Mouse (Mus musculus): ENCODE measurements around the gene Slc25a36. TPM values are rescaled to one million over a fixed set of nuclear protein-coding genes. Genes with fewer than 3 reads are reported as not detected.

Slc25a36 gene
- polyA plus RNA-seq, 1 experiment from 2014 or later: 78.2 TPM

GRCm38 (mm10) chr9:97041633-97042032 lies 69.3 kb downstream of the Slc25a36 start:
- Histone ChIP-seq H3K27ac (replicated peaks in 1 of 2; ENCODE audit: control insufficient read depth in 1 of 2, insufficient read depth in 1 of 2, low read depth in 2 of 2, low read length in 2 of 2) (no peak overlapping the region), H3K9me3 (ENCODE audit: control insufficient read depth, low read length) (no peaks in the 10 kb centered on the region), H3K4me2 (ENCODE audit: low read length) (no peak overlapping the region), H3K4me3 (ENCODE audit: control insufficient read depth in 1 of 2, insufficient read depth in 1 of 2, low read depth in 1 of 2, low read length in 2 of 2) (no peak overlapping the region), H3K4me1 (ENCODE audit: control insufficient read depth in 2 of 2, insufficient read depth in 2 of 2, low read length in 2 of 2) (peaks cover 0 to 3% of the 10 kb centered on the region in 2 experiments; a peak in 1 of 4 replicates), H3K36me3 (ENCODE audit: control insufficient read depth, insufficient read depth, low read length) (no peaks in the 10 kb centered on the region), H3K27me3 (ENCODE audit: control insufficient read depth, insufficient read depth, low read length) (no peaks in the 10 kb centered on the region), H3K9ac (ENCODE audit: low read length) (no peak overlapping the region)
- WGBS: 59% methylated on average over 8 of the region's 8 CpGs
- ATAC-seq (ENCODE audit: insufficient number of reproducible peaks, insufficient read depth, low FRiP score, low read depth): no peak

DNA sequence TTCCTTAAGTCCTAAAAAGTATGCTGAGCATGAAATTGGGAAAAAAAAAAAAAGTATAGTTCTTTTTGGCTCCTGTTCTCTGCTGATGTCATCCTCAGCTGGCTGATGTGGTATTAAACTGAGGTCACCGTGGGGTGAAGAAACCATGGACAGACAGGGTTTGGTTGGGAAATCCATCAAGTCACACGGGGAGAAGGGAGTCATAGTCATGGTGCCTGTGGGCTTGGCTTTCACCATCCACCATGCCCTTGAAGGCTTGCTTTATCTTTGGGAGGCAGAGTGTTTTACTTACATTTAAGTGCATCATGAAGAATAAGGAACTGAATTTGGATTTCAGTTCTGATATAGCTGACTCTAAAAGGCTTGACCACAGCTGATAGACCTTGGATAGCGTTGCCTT lies 72.9 kb downstream of the Slc25a36 start:
- H3K9me3 ChIP-seq (ENCODE audit: control insufficient read depth, low read length): no peaks in the 10 kb centered on the region
- H3K27ac ChIP-seq (replicated peaks in 1 of 2; ENCODE audit: control insufficient read depth in 1 of 2, insufficient read depth in 1 of 2, low read depth in 2 of 2, low read length in 2 of 2): no peak overlapping the region
- ATAC-seq (ENCODE audit: insufficient number of reproducible peaks, insufficient read depth, low FRiP score, low read depth): no peak
- no peaks in the 10 kb centered on the region for H3K36me3 ChIP-seq (ENCODE audit: control insufficient read depth, insufficient read depth, low read length)
- H3K9ac ChIP-seq (ENCODE audit: low read length): no peak overlapping the region
- H3K4me3 ChIP-seq (ENCODE audit: control insufficient read depth in 1 of 2, insufficient read depth in 1 of 2, low read depth in 1 of 2, low read length in 2 of 2): no peak overlapping the region
- H3K4me2 ChIP-seq (ENCODE audit: low read length): no peak overlapping the region
- peaks cover 0 to 3% of the 10 kb centered on the region in 2 experiments; a peak in 1 of 4 replicates for H3K4me1 ChIP-seq (ENCODE audit: control insufficient read depth in 2 of 2, insufficient read depth in 2 of 2, low read length in 2 of 2)
- WGBS: 78% methylated on average over 3 of the region's 3 CpGs
- H3K27me3 ChIP-seq (ENCODE audit: control insufficient read depth, insufficient read depth, low read length): no peaks in the 10 kb centered on the region

- Histone ChIP-seq H3K9ac (ENCODE audit: low read length) (no peak overlapping the region), H3K4me2 (ENCODE audit: low read length) (no peak overlapping the region), H3K27ac (replicated peaks in 1 of 2; ENCODE audit: control insufficient read depth in 1 of 2, insufficient read depth in 1 of 2, low read depth in 2 of 2, low read length in 2 of 2) (no peak overlapping the region), H3K4me3 (ENCODE audit: control insufficient read depth in 1 of 2, insufficient read depth in 1 of 2, low read depth in 1 of 2, low read length in 2 of 2) (no peak overlapping the region), H3K4me1 (ENCODE audit: control insufficient read depth in 2 of 2, insufficient read depth in 2 of 2, low read length in 2 of 2) (peaks cover 0 to 3% of the 10 kb centered on the region in 2 experiments; a peak in 1 of 4 replicates), H3K9me3 (ENCODE audit: control insufficient read depth, low read length) (no peaks in the 10 kb centered on the region), H3K36me3 (ENCODE audit: control insufficient read depth, insufficient read depth, low read length) (no peaks in the 10 kb centered on the region), H3K27me3 (ENCODE audit: control insufficient read depth, insufficient read depth, low read length) (no peaks in the 10 kb centered on the region)
- ATAC-seq (ENCODE audit: insufficient number of reproducible peaks, insufficient read depth, low FRiP score, low read depth): no peak
- WGBS: 79% methylated on average over 7 of the region's 7 CpGs
These were observed 74.3 kb downstream of the Slc25a36 start for GRCm38 (mm10) chr9:97036656-97037055.

DNA sequence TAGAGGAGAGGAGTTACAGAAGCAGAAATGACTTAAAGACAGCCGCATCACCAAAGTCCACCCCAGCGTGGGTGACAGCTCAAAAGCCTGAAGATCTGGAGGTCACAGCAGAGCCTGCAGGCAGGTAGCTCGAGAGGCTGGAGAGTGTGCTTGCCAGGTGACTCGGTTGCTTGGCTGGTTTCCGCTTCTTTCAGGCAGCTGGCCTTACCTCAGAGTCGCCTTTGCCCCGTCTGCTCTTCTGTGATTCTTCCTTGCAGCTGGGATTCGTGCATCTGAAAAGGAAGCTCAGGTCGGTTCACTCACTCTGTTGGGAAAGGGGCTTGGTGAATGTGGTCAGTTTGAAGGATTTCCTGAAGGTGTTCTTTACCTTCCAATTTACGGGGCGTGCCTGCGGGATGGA lies 83.6 kb downstream of the Slc25a36 start:
- WGBS: 76% methylated on average over 12 of the region's 12 CpGs
- ATAC-seq (ENCODE audit: insufficient number of reproducible peaks, insufficient read depth, low FRiP score, low read depth): no peak

GRCm38 (mm10) chr9:97026006-97026405 lies 85.0 kb downstream of the Slc25a36 start:
- H3K9me3 ChIP-seq (ENCODE audit: control insufficient read depth, low read length): 0 out of 2 replicates have a peak, but pooled peaks cover 3% of the 10 kb centered on the region
- H3K27ac ChIP-seq (replicated peaks in 1 of 2; ENCODE audit: control insufficient read depth in 1 of 2, insufficient read depth in 1 of 2, low read depth in 2 of 2, low read length in 2 of 2): no peak overlapping the region
- WGBS: 76% methylated on average over 4 of the region's 4 CpGs
- 0 out of 4 replicates have a peak, but pooled peaks cover 0 to 3% of the 10 kb centered on the region in 2 experiments for H3K4me1 ChIP-seq (ENCODE audit: control insufficient read depth in 2 of 2, insufficient read depth in 2 of 2, low read length in 2 of 2)
- no peak overlapping the region for H3K4me2 ChIP-seq (ENCODE audit: low read length)
- no peaks in the 10 kb centered on the region; the same call in 1 of the 2 replicates for H3K27me3 ChIP-seq (ENCODE audit: control insufficient read depth, insufficient read depth, low read length)
- no peaks in the 10 kb centered on the region for H3K36me3 ChIP-seq (ENCODE audit: control insufficient read depth, insufficient read depth, low read length)
- H3K4me3 ChIP-seq (ENCODE audit: control insufficient read depth in 1 of 2, insufficient read depth in 1 of 2, low read depth in 1 of 2, low read length in 2 of 2): no peak overlapping the region
- ATAC-seq (ENCODE audit: insufficient number of reproducible peaks, insufficient read depth, low FRiP score, low read depth): no peak
- no peak overlapping the region for H3K9ac ChIP-seq (ENCODE audit: low read length)

More for the DNA sequence above, 83.6 kb downstream of the Slc25a36 start:
- H3K4me1 ChIP-seq (ENCODE audit: control insufficient read depth in 2 of 2, insufficient read depth in 2 of 2, low read length in 2 of 2): 0 out of 4 replicates have a peak, but pooled peaks cover 0 to 3% of the 10 kb centered on the region in 2 experiments
- H3K9ac ChIP-seq (ENCODE audit: low read length): no peak overlapping the region
- no peak overlapping the region for H3K27ac ChIP-seq (replicated peaks in 1 of 2; ENCODE audit: control insufficient read depth in 1 of 2, insufficient read depth in 1 of 2, low read depth in 2 of 2, low read length in 2 of 2)
- H3K9me3 ChIP-seq (ENCODE audit: control insufficient read depth, low read length): 0 out of 2 replicates have a peak, but pooled peaks cover 3% of the 10 kb centered on the region
- H3K27me3 ChIP-seq (ENCODE audit: control insufficient read depth, insufficient read depth, low read length): no peaks in the 10 kb centered on the region
- no peak overlapping the region for H3K4me2 ChIP-seq (ENCODE audit: low read length)
- no peak overlapping the region for H3K4me3 ChIP-seq (ENCODE audit: control insufficient read depth in 1 of 2, insufficient read depth in 1 of 2, low read depth in 1 of 2, low read length in 2 of 2)
- H3K36me3 ChIP-seq (ENCODE audit: control insufficient read depth, insufficient read depth, low read length): no peaks in the 10 kb centered on the region

Other genes starting within 250 kb of the Slc25a36 start
- 41.1 and 41.3 TPM in 2 replicates for gene Pxylp1, start 218.5 kb downstream of the Slc25a36 start, polyA plus RNA-seq (2014; fragmentation: Nextera tagmentation; extraction: Ambion mirVana)
- 41.9 and 46.3 TPM in 2 replicates for gene Spsb4, start 92.3 kb downstream of the Slc25a36 start, polyA plus RNA-seq (2014; fragmentation: Nextera tagmentation; extraction: Ambion mirVana)

Data from heart, embryonic 14.5 days (tissue).